Mouse (Mus musculus): Measurements from ENCODE around the gene Mecp2. TPM values are rescaled to one million over a fixed set of nuclear protein-coding genes. Genes with fewer than 3 reads are reported as not detected.
"Not testable (repeated sequence)": the region's sequence is repeated elsewhere in the genome, so short reads cannot be mapped to it uniquely, and the experiment has no call there.

The Mecp2 gene
- total RNA-seq (2014; rRNA removed) (84.7 and 100 TPM in 2 replicates), polyA plus RNA-seq (2015; fragmentation: Nextera tagmentation; extraction: Ambion mirVana) (10.6 and 12.3 TPM in 2 replicates)

DNA sequence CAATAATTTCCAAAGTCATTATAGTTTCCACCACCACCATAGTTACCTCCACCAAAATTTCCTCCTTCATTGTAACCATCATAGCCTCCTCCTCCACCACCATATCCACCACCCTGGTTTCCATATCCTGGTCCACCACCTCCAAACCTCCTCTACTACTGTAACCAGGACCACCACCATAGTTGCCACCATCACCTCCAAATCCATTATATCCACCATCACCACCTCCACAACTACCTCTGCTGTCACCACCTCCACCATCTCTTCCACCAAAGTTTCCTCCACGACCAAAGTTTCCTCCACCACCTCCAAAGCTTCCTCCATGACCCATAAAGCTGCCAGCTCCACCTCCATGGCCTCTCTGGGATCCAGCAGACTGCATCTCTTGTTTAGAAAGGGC is at the start of gene Mecp2:
Gene Mecp2 (minus strand): TSS at position 101 of the 400 bp plus-strand sequence.
- DNase-seq (ENCODE audit: low spot score); ATAC-seq (ENCODE audit: low FRiP score): not testable (repeated sequence)

DNA sequence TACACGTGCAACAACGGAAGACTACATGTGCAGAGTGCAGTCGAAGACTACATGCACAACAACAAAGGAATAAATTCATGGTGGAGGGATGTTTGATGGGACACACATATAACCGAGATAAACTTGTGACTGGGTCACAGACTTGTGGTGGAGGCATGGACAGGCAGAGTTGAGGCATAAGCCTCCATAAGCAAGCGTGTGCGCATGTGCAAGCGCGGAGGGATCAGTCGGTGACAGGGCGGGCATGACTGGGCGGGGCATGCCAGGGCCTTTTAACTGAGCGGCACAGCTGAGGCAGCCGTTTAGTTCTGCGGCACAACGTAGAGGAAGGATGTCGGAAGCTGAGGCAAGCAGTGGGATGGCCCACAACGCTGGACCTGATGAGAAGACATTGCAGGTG is 41.8 kb upstream of the Mecp2 start, which contains the start of gene Tktl1:
Gene Tktl1 (plus strand): TSS at position 301 of the 400 bp plus-strand sequence.
- Histone ChIP-seq H3K36me3 (ENCODE audit: insufficient read depth, low read length) (no peaks in the 10 kb centered on the region), H3K9me3 (ENCODE audit: low read length) (no peaks in the 10 kb centered on the region), H3K9ac (replicated peaks; ENCODE audit: low read length, poor library complexity, severe bottlenecking) (no peak within 1 kb of the TSS), H3K27ac (ENCODE audit: low read depth, low read length) (no peak within 1 kb of the TSS), H3K4me1 (ENCODE audit: insufficient read depth, low read length) (no peaks in the 10 kb centered on the region), H3K4me2 (ENCODE audit: low read depth, low read length, poor library complexity, severe bottlenecking) (no peak within 1 kb of the TSS), H3K27me3 (ENCODE audit: insufficient read depth, low read length) (no peaks in the 10 kb centered on the region), H3K4me3 (ENCODE audit: low read depth, low read length) (no peak within 1 kb of the TSS)
- WGBS, result 87% methylated on average over 17 of the region's 17 CpGs
- DNase-seq (ENCODE audit: low spot score) (no peak), ATAC-seq (ENCODE audit: low FRiP score) (no peak)
- no peak for TF ChIP-seq CTCF (IDR thresholded peaks at IDR 0.05)

More for the DNA sequence above, at the start of gene Mecp2:
- not testable (repeated sequence) for H3K27me3 ChIP-seq (ENCODE audit: insufficient read depth, low read length); H3K9ac ChIP-seq (replicated peaks; ENCODE audit: low read length, poor library complexity, severe bottlenecking); H3K36me3 ChIP-seq (ENCODE audit: insufficient read depth, low read length); H3K4me1 ChIP-seq (ENCODE audit: insufficient read depth, low read length); H3K9me3 ChIP-seq (ENCODE audit: low read length); H3K27ac ChIP-seq (ENCODE audit: low read depth, low read length); H3K4me2 ChIP-seq (ENCODE audit: low read depth, low read length, poor library complexity, severe bottlenecking); H3K4me3 ChIP-seq (ENCODE audit: low read depth, low read length)
- 21% methylated on average over 1 of the region's 1 CpGs for WGBS

DNA sequence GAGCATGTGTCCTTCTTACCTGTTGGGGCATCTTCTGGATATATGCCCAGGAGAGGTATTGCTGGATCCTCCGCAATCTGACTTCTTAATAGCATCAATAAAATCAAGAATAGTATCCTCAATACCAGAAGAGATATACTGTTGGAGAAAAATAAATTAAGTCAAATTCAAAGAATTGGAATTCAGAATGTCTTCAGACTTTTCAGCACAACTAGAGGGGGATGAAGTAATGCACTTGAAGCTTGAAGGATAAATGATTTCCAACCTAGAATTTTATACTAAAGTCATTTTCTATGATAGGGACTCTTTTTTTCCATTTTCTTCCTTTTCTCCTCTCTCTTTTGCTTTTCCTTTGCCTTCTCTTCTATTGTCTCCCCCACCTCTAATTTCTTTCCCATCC is 32.6 kb upstream of the Mecp2 start, which contains the start of gene Tex28:
Gene Tex28 (minus strand): TSS at position 101 of the 400 bp plus-strand sequence.
- Histone ChIP-seq H3K27ac (ENCODE audit: low read depth, low read length) (no peak within 1 kb of the TSS), H3K4me1 (ENCODE audit: insufficient read depth, low read length) (no peaks in the 10 kb centered on the region), H3K36me3 (ENCODE audit: insufficient read depth, low read length) (no peaks in the 10 kb centered on the region), H3K9ac (replicated peaks; ENCODE audit: low read length, poor library complexity, severe bottlenecking) (no peak within 1 kb of the TSS), H3K9me3 (ENCODE audit: low read length) (no peaks in the 10 kb centered on the region), H3K4me3 (ENCODE audit: low read depth, low read length) (no peak within 1 kb of the TSS), H3K4me2 (ENCODE audit: low read depth, low read length, poor library complexity, severe bottlenecking) (no peak within 1 kb of the TSS), H3K27me3 (ENCODE audit: insufficient read depth, low read length) (no peaks in the 10 kb centered on the region)
- WGBS, result 89% methylated on average over 1 of the region's 1 CpGs
- ATAC-seq (ENCODE audit: low FRiP score), result no peak
- TF ChIP-seq CTCF (IDR thresholded peaks at IDR 0.05), result no peak
- DNase-seq (ENCODE audit: low spot score), result no peak

DNA sequence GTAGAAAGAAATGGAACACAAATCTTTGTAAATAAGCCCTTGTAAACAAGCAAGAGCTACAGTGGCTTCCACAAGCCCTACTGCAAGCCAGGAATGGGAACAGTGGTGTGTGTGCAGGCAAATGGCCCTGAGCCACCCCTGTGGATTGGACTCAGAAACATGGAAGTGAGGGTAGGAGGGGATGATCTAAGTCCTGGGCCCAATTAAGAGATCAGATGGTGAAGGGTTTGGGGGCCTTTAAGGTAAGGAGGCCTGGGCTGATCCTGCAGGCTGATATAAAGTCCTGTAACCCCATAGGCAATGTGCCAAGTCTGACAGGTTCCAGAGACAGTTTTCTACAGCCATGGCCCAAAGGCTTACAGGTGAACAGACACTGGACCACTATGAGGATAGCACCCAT is 8.0 kb downstream of the Mecp2 start, which contains the start of gene Opn1mw:
Gene Opn1mw (plus strand): TSS at position 301 of the 400 bp plus-strand sequence.
- Histone ChIP-seq H3K4me2 (ENCODE audit: low read depth, low read length, poor library complexity, severe bottlenecking) (no peak within 1 kb of the TSS), H3K9me3 (ENCODE audit: low read length) (no peaks in the 10 kb centered on the region), H3K36me3 (ENCODE audit: insufficient read depth, low read length) (no peaks in the 10 kb centered on the region), H3K9ac (replicated peaks; ENCODE audit: low read length, poor library complexity, severe bottlenecking) (no peak within 1 kb of the TSS), H3K4me3 (ENCODE audit: low read depth, low read length) (no peak within 1 kb of the TSS), H3K4me1 (ENCODE audit: insufficient read depth, low read length) (no peaks in the 10 kb centered on the region), H3K27me3 (ENCODE audit: insufficient read depth, low read length) (no peaks in the 10 kb centered on the region), H3K27ac (ENCODE audit: low read depth, low read length) (no peak within 1 kb of the TSS)
- ATAC-seq (ENCODE audit: low FRiP score) (no peak), DNase-seq (ENCODE audit: low spot score) (no peak)
- TF ChIP-seq CTCF (IDR thresholded peaks at IDR 0.05), result no peak

DNA sequence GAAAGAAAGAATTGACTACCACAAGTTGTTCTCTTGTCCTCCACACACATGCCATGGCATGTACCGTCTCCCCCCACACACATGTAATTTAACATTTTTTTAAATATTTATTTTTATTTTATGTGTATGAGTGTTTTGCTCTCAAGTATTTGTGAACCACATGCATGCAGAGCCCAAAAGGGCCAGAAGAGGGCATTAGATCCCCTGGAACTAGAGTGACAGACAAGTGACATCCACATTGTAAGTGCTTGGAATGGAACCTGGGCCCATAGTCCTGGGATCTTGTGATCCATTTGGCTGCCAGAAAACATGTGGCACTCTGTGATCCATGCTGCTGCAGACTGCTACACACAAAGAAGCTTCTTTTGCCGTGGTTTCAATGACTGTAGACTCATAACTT is 10.2 kb downstream of the Mecp2 start:
- Histone ChIP-seq H3K27ac (ENCODE audit: low read depth, low read length) (no peak overlapping the region), H3K4me1 (ENCODE audit: insufficient read depth, low read length) (no peaks in the 10 kb centered on the region), H3K27me3 (ENCODE audit: insufficient read depth, low read length) (no peaks in the 10 kb centered on the region), H3K9me3 (ENCODE audit: low read length) (no peaks in the 10 kb centered on the region), H3K9ac (replicated peaks; ENCODE audit: low read length, poor library complexity, severe bottlenecking) (no peak overlapping the region), H3K4me2 (ENCODE audit: low read depth, low read length, poor library complexity, severe bottlenecking) (no peak overlapping the region), H3K4me3 (ENCODE audit: low read depth, low read length) (no peak overlapping the region), H3K36me3 (ENCODE audit: insufficient read depth, low read length) (no peaks in the 10 kb centered on the region)
- WGBS, result 54% methylated on average over 2 of the region's 2 CpGs
- DNase-seq (ENCODE audit: low spot score) (no peak), ATAC-seq (ENCODE audit: low FRiP score) (no peak)
- 0 out of 2 replicates have a peak, but pooled peaks have one; percentile 5 for TF ChIP-seq CTCF (IDR thresholded peaks at IDR 0.05)

DNA sequence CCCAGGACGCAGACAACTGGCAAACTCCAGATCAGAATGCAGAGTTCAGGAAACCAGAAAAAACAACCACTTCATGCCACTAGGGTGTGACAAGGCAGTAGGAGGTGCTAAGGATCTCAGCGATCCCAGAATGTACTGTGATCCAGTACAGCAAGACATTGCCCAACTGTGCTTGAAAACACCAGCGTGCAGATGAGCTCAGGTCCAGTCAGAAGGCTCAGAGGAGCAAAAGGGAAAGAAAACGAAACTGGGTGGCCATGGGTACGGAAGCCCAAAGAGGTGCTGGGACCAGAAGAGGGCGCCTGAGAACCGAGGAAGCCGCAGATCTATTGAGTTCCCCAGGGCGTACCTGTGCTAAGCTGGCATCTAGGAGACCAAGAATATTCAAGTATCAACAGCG is 19.7 kb downstream of the Mecp2 start:
- H3K27me3 ChIP-seq (ENCODE audit: insufficient read depth, low read length), result no peaks in the 10 kb centered on the region
- DNase-seq (ENCODE audit: low spot score) (peak; percentile 62), ATAC-seq (ENCODE audit: low FRiP score) (peak; percentile 68)
- H3K9me3 ChIP-seq (ENCODE audit: low read length), result no peaks in the 10 kb centered on the region
- no peaks in the 10 kb centered on the region for H3K36me3 ChIP-seq (ENCODE audit: insufficient read depth, low read length)
- peak overlapping the region; percentile 22; the same call in 1 of the 2 replicates for H3K4me3 ChIP-seq (ENCODE audit: low read depth, low read length)
- H3K4me1 ChIP-seq (ENCODE audit: insufficient read depth, low read length), result no peaks in the 10 kb centered on the region
- peak; percentile 68; the same call in 1 of the 2 replicates for TF ChIP-seq CTCF (IDR thresholded peaks at IDR 0.05)
- H3K4me2 ChIP-seq (ENCODE audit: low read depth, low read length, poor library complexity, severe bottlenecking), result peak overlapping the region; percentile 24; the same call in 1 of the 2 replicates
- no peak overlapping the region for H3K9ac ChIP-seq (replicated peaks; ENCODE audit: low read length, poor library complexity, severe bottlenecking)
- no peak overlapping the region for H3K27ac ChIP-seq (ENCODE audit: low read depth, low read length)
- 17% methylated on average over 10 of the region's 10 CpGs for WGBS
